Mouse (Mus musculus): ENCODE results near the gene Gm10719. TPM values are rescaled to one million over a fixed set of nuclear protein-coding genes. Genes with fewer than 3 reads are reported as not detected.
"Not testable (repeated sequence)": the region's sequence is repeated elsewhere in the genome, so short reads cannot be mapped to it uniquely, and the experiment has no call there.

The Gm10719 gene
- polyA plus RNA-seq, 1 experiment from 2014 or later, result 0.47 TPM

DNA sequence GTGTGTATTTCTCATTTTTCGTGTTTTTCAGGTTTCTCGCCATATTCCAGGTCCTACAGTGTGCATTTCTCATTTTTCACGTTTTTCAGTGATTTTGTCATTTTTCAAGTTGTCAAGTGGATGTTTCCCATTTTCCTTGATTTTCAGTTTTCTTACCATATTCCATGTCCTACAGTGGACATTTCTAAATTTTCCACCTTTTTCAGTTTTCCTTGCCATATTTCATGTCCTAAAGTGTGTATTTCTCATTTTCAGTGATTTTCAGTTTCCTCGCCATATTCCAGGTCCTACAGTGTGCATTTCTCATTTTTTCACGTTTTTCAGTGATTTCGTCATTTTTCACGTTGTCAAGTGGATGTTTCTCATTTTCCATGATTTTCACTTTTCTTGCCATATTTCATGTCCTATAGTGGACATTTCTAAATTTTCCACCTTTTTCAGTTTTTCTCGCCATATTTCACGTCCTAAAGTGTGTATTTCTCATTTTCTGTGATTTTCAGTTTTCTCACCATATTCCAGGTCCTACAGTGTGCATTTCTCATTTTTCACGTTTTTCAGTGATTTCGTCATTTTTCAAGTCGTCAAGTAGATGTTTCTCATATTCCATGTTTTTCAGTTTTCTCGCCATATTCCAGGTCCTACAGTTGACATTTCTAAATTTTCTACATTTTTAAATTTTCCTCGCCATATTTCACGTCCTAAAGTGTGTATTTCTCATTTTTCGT, 12.2 kb downstream of the Gm10719 start:
- ATAC-seq (ENCODE audit: low read depth); H3K9me3 ChIP-seq; H3K4me2 ChIP-seq; H3K9ac ChIP-seq; H3K36me3 ChIP-seq; H3K27ac ChIP-seq (replicated peaks); H3K4me1 ChIP-seq (replicated peaks); H3K27me3 ChIP-seq; H3K4me3 ChIP-seq: not testable (repeated sequence)
- 67% methylated on average over 14 of the region's 16 CpGs for WGBS

DNA sequence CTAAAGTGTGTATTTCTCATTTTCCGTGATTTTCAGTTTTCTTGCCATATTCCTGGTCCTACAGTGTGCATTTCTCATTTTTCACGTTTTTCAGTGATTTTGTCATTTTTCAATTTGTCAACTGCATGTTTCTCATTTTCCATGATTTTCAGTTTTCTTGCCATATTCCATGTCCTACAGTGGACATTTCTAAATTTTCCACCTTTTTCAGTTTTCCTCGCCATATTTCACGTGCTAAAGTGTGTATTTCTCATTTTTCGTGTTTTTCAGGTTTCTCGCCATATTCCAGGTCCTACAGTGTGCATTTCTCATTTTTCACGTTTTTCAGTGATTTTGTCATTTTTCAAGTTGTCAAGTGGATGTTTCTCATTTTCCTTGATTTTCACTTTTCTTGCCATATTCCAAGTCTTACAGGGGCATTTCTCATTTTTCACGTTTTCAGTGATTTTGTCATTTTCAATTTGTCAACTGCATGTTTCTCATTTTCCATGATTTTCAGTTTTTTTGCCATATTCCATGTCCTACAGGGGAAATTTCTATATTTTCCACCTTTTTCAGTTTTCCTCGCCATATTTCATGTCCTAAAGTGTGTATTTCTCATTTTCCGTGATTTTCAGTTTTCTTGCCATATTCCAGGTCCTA, 13.6 kb downstream of the Gm10719 start:
- not testable (repeated sequence) for H3K27me3 ChIP-seq; H3K4me1 ChIP-seq (replicated peaks); H3K9me3 ChIP-seq; H3K4me2 ChIP-seq; H3K27ac ChIP-seq (replicated peaks); H3K36me3 ChIP-seq; H3K9ac ChIP-seq; H3K4me3 ChIP-seq
- 63% methylated on average over 3 of the region's 10 CpGs for WGBS
- ATAC-seq (ENCODE audit: low read depth), result 0 out of 2 replicates have a peak, but pooled peaks have one; percentile 45

DNA sequence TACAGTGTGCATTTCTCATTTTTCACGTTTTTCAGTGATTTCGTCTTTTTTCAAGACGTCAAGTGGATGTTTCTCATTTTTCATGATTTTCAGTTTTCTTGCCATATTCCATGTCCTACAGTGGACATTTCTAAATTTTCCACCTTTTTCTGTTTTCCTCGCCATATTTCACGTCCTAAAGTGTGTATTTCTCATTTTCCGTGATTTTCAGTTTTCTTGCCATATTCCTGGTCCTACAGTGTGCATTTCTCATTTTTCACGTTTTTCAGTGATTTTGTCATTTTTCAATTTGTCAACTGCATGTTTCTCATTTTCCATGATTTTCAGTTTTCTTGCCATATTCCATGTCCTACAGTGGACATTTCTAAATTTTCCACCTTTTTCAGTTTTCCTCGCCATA, 17.1 kb downstream of the Gm10719 start, which contains the start of gene Gm17535:
Gm17535 (plus strand) TSS at position 301 of the 400 bp plus-strand sequence.
- WGBS, result 59% methylated on average over 2 of the region's 8 CpGs
- not testable (repeated sequence) for H3K9me3 ChIP-seq; H3K27ac ChIP-seq (replicated peaks); H3K36me3 ChIP-seq; H3K4me2 ChIP-seq; H3K4me1 ChIP-seq (replicated peaks); ATAC-seq (ENCODE audit: low read depth); H3K27me3 ChIP-seq; H3K4me3 ChIP-seq; H3K9ac ChIP-seq

- 76% methylated on average over 8 of the region's 8 CpGs for WGBS
- not testable (repeated sequence) for H3K9me3 ChIP-seq; H3K4me1 ChIP-seq (replicated peaks); ATAC-seq (ENCODE audit: low read depth); H3K4me2 ChIP-seq; H3K4me3 ChIP-seq; H3K27me3 ChIP-seq; H3K36me3 ChIP-seq; H3K27ac ChIP-seq (replicated peaks); H3K9ac ChIP-seq
Observed at GRCm38 (mm10) chr9:3036577-3036976, 19.4 kb downstream of the Gm10719 start, which contains the start of gene Gm10715. Gene Gm10715 (plus strand): TSS chr9:3036877.

- not testable (repeated sequence) for H3K9ac ChIP-seq; H3K9me3 ChIP-seq; H3K27me3 ChIP-seq; ATAC-seq (ENCODE audit: low read depth); H3K4me3 ChIP-seq; H3K4me1 ChIP-seq (replicated peaks); H3K36me3 ChIP-seq; H3K27ac ChIP-seq (replicated peaks); H3K4me2 ChIP-seq
- WGBS, result 62% methylated on average over 4 of the region's 4 CpGs
Observed at GRCm38 (mm10) chr9:3038161-3038560, 21.0 kb downstream of the Gm10719 start.

Small RNA genes lying within 50 kb of the gene (microRNA-seq; reads per million reads assigned to microRNA genes)
- gene Mir101c, result not detected

Other genes starting within 250 kb of the Gm10719 start
- gene Gm10722, start 16.5 kb upstream of the Gm10719 start, polyA plus RNA-seq (2015; fragmentation: Nextera tagmentation; extraction: Ambion mirVana), result not detected in 2 replicates
- not detected in 2 replicates for gene Gm11168, start 14.1 kb upstream of the Gm10719 start, polyA plus RNA-seq (2015; fragmentation: Nextera tagmentation; extraction: Ambion mirVana)
- not detected in 2 replicates for gene Gm10721, start 4.3 kb upstream of the Gm10719 start, polyA plus RNA-seq (2015; fragmentation: Nextera tagmentation; extraction: Ambion mirVana)
- not detected in 2 replicates for gene Gm10720, start 1.8 kb upstream of the Gm10719 start, polyA plus RNA-seq (2015; fragmentation: Nextera tagmentation; extraction: Ambion mirVana)
- gene Gm10718, start 6.1 kb downstream of the Gm10719 start, polyA plus RNA-seq (2015; fragmentation: Nextera tagmentation; extraction: Ambion mirVana), result not detected in 2 replicates
- 0.70 TPM in 1 of 2 replicates, not detected in the other for gene Gm10717, start 8.0 kb downstream of the Gm10719 start, polyA plus RNA-seq (2015; fragmentation: Nextera tagmentation; extraction: Ambion mirVana)
- gene Gm17535, start 17.2 kb downstream of the Gm10719 start, polyA plus RNA-seq (2015; fragmentation: Nextera tagmentation; extraction: Ambion mirVana), result not detected in 2 replicates
- not detected in 2 replicates for gene Gm10715, start 19.5 kb downstream of the Gm10719 start, polyA plus RNA-seq (2015; fragmentation: Nextera tagmentation; extraction: Ambion mirVana)